Mouse (Mus musculus): ENCODE data around the gene Tmc2.

Tmc2 gene

GRCm38 (mm10) chr2:130296134-130296745 is 101.2 kb downstream of the Tmc2 start:
- DNase-seq (ENCODE audit: low spot score) = no peak

- DNase-seq (ENCODE audit: low spot score) = no peak
These were observed 102.6 kb downstream of the Tmc2 start for GRCm38 (mm10) chr2:130297580-130297979.

- DNase-seq (ENCODE audit: low spot score) = no peak
These were observed 108.0 kb downstream of the Tmc2 start for GRCm38 (mm10) chr2:130303014-130303413.
